Comparison of ENCODE assay signal across 9 mouse cellular contexts in the genomic region with DNA sequence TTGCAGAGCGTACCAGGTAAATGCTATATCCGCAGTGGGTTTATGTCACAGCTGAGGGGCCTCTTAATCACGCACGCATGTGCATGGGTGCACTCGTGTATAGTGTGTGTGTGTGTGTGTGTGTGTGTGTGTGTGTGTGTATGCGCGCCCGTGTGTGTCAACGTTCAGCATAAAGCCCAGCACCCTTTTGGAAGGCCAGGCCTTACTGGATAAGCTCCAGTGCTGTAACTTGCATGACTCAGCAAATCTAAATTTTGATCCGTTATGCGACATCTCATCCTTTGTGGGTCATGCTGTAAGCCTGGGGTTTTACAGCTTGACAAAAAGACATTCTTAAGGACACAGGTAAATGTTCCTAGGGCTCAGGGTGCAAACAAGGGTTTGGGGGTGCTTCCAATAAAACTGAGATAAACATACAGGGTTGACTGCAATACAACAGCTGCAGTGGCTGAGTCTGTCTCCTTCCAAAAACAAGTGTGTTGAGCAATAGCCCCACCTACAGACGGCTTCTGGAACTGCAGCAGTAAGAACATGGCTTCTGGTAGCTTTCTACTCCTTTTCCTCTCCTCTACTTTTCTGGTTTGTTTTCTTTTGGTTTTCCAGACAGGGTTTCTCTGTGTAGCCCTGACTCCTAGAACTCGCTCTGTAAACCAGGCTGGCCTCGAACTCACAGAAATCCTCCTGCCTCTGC. TPM values are rescaled to one million over a fixed set of nuclear protein-coding genes. Genes with fewer than 3 reads are reported as not detected.
DNase-seq lines count a peak whose midpoint lies in the region; ATAC-seq lines count a peak whose summit lies in the region.
"Had no signal": no experiment of that assay in that cellular context is flagged by ENCODE, and none has a peak within 500 bp of the region (broad histone marks: within the 10 kb centered on the region; RNA-seq: fewer than 3 reads in every experiment).

No protein-coding gene starts in this region.

- no peak overlapping the region for H3K27ac ChIP-seq in heart, embryonic 12.5 days (ENCODE audit: poor library complexity, severe bottlenecking)
- no peak overlapping the region for H3K27ac ChIP-seq in forebrain, embryonic 12.5 days
- H3K27ac ChIP-seq in hindbrain, embryonic 13.5 days = no peak overlapping the region

- H3K36me3 ChIP-seq in heart, embryonic 12.5 days = no peaks in the 10 kb centered on the region
- H3K36me3 ChIP-seq in forebrain, embryonic 12.5 days (replicated peaks) = no peaks in the 10 kb centered on the region
- no peaks in the 10 kb centered on the region for H3K36me3 ChIP-seq in hindbrain, embryonic 13.5 days

- peak; percentile 61 to 90 for DNase-seq in heart, adult 18-20 months
- peak; percentile 70 for DNase-seq in c-Kit-positive CD71-positive TER-119-negative erythroid progenitor cells, embryonic 14.5 days (ENCODE audit: low read depth)
- peak; percentile 89 to 93 for DNase-seq in left cerebral cortex, adult 18-20 months (ENCODE audit: low spot score in 2 of 2)
- DNase-seq in right cerebral cortex, postnatal 4 days = peak; percentile 86

- WGBS in heart, embryonic 12.5 days = 70% methylated on average over 14 of the region's 14 CpGs
- WGBS in forebrain, embryonic 12.5 days = 77% methylated on average over 14 of the region's 14 CpGs
- WGBS in hindbrain, embryonic 13.5 days = 78% methylated on average over 14 of the region's 14 CpGs

- H3K4me3 ChIP-seq in heart, embryonic 12.5 days = no peak overlapping the region
- no peak overlapping the region for H3K4me3 ChIP-seq in forebrain, embryonic 12.5 days (replicated peaks)
- H3K4me3 ChIP-seq in hindbrain, embryonic 13.5 days = no peak overlapping the region

- no peak overlapping the region for H3K9ac ChIP-seq in heart, embryonic 12.5 days
- no peak overlapping the region for H3K9ac ChIP-seq in forebrain, embryonic 12.5 days
- H3K9ac ChIP-seq in hindbrain, embryonic 13.5 days = no peak overlapping the region

- H3K27me3 ChIP-seq in heart, embryonic 12.5 days (replicated peaks) = no peaks in the 10 kb centered on the region
- no peaks in the 10 kb centered on the region for H3K27me3 ChIP-seq in forebrain, embryonic 12.5 days
- no peaks in the 10 kb centered on the region for H3K27me3 ChIP-seq in hindbrain, embryonic 13.5 days

- H3K4me2 ChIP-seq in heart, embryonic 12.5 days = no peak overlapping the region
- no peak overlapping the region for H3K4me2 ChIP-seq in forebrain, embryonic 12.5 days
- no peak overlapping the region for H3K4me2 ChIP-seq in hindbrain, embryonic 13.5 days

- H3K4me1 ChIP-seq in heart, embryonic 12.5 days (replicated peaks) = no peaks in the 10 kb centered on the region
- H3K4me1 ChIP-seq in forebrain, embryonic 12.5 days = no peaks in the 10 kb centered on the region
- no peaks in the 10 kb centered on the region for H3K4me1 ChIP-seq in hindbrain, embryonic 13.5 days (replicated peaks)

- ATAC-seq in heart, embryonic 12.5 days (ENCODE audit: insufficient number of reproducible peaks, low FRiP score) = no peak
- ATAC-seq in forebrain, embryonic 12.5 days (ENCODE audit: low FRiP score) = peak; percentile 44; the same call in 1 of the 2 replicates
- ATAC-seq in hindbrain, embryonic 13.5 days (ENCODE audit: low FRiP score) = peak; percentile 52
- peak; percentile 86 for ATAC-seq in megakaryocyte-erythroid progenitor cell, adult 5-6 weeks (replicated peaks; ENCODE audit: low FRiP score, low TSS enrichment, poor library complexity, severe bottlenecking)

- no peaks in the 10 kb centered on the region for H3K9me3 ChIP-seq in heart, embryonic 12.5 days (replicated peaks)
- no peaks in the 10 kb centered on the region for H3K9me3 ChIP-seq in forebrain, embryonic 12.5 days
- no peaks in the 10 kb centered on the region for H3K9me3 ChIP-seq in hindbrain, embryonic 13.5 days

RNA-seq across cellular contexts. Expression of a gene that starts 28.2 kb away (rescaled TPM):
- total RNA-seq in heart, adult 18-20 months (2021) = not detected
- polyA plus RNA-seq in heart, embryonic 12.5 days (2016; fragmentation: Nextera tagmentation; extraction: Ambion mirVana) = not detected in 2 replicates
- polyA plus RNA-seq in forebrain, embryonic 12.5 days (2016; fragmentation: Nextera tagmentation; extraction: Ambion mirVana) = not detected in 2 replicates
- polyA plus RNA-seq in hindbrain, embryonic 13.5 days (2015; fragmentation: Nextera tagmentation; extraction: Ambion mirVana) = not detected in 2 replicates
- not detected for total RNA-seq in left cerebral cortex, adult 18-20 months (2021)
- total RNA-seq in megakaryocyte-erythroid progenitor cell, adult 5-6 weeks (2014; fragmentation: Nextera tagmentation) = not detected in 2 replicates
- not detected in 2 replicates for total RNA-seq in megakaryocyte-erythroid progenitor cell, adult 5-6 weeks (2017)
- polyA plus RNA-seq: stomach, embryonic 14.5 days had no signal
